Mouse (Mus musculus) embryonic facial prominence, embryonic 13.5 days (tissue): ENCODE results near the gene Procr. TPM values are rescaled to one million over a fixed set of nuclear protein-coding genes. Genes with fewer than 3 reads are reported as not detected.
A peak's percentile ranks its signal among the peaks of the same experiment; 100 is the strongest.
"Not testable (repeated sequence)": the region's sequence is repeated elsewhere in the genome, so short reads cannot be mapped to it uniquely, and the experiment has no call there.

Source experiments
- ATAC-seq: fragments of 200-750 bp; cut with Nextera tagmentation; 2 replicates; pipeline ENCODE4 v1.8.0; 2017; ENCODE audit warnings: low read depth; ENCODE audit not compliant: insufficient number of reproducible peaks, insufficient read depth, low FRiP score, low TSS enrichment
- H3K27ac ChIP-seq: fragments of 300-500 bp; sonication (generic); 2 replicates; pipeline ENCODE4 v1.5.1; 2015; ENCODE audit warnings: moderate library complexity, mild to moderate bottlenecking, inconsistent platforms
- H3K27me3 ChIP-seq: fragments of 300-500 bp; sonication (generic); 2 replicates; pipeline ENCODE4 v1.6.1; 2015; ENCODE audit warnings: mild to moderate bottlenecking, inconsistent platforms
- H3K36me3 ChIP-seq: fragments of 300-500 bp; sonication (generic); 2 replicates; pipeline ENCODE4 v1.6.1; 2015; ENCODE audit warnings: mild to moderate bottlenecking, inconsistent platforms
- H3K4me1 ChIP-seq: fragments of 300-500 bp; sonication (generic); 2 replicates; pipeline ENCODE4 v1.6.1; 2015; ENCODE audit warnings: inconsistent platforms
- H3K4me2 ChIP-seq: fragments of 300-500 bp; sonication (generic); 2 replicates; pipeline ENCODE4 v1.6.1; 2015; ENCODE audit warnings: moderate library complexity, mild to moderate bottlenecking, inconsistent platforms
- H3K4me3 ChIP-seq: fragments of 300-500 bp; sonication (generic); 2 replicates; pipeline ENCODE4 v1.5.1; 2015; ENCODE audit warnings: mild to moderate bottlenecking, inconsistent platforms
- H3K9ac ChIP-seq: fragments of 300-500 bp; sonication (generic); 2 replicates; pipeline ENCODE4 v1.6.1; 2015; ENCODE audit warnings: mild to moderate bottlenecking, inconsistent platforms
- H3K9me3 ChIP-seq: fragments of 300-500 bp; sonication (generic); 2 replicates; pipeline ENCODE4 v1.6.1; 2016; ENCODE audit warnings: inconsistent platforms
- WGBS: fragments of 180-500 bp; shearing (Covaris S2); methylation state at CpG from one replicate; pipeline ENCODE4 v1.1.7; 2015; ENCODE audit warnings: mixed read lengths; 5-methylcytosine and 5-hydroxymethylcytosine counted together
- polyA plus RNA-seq: library from polyadenylated mRNA; unstranded; fragments of >200 nt; fragmentation: Nextera tagmentation; extraction: Ambion mirVana; gene quantifications from 2 replicates; pipeline ENCODE4 v1.2.1, GENCODE M21; 2015

Gene Procr
- polyA plus RNA-seq, 1 experiment from 2014 or later = 4.9 TPM

- Histone ChIP-seq H3K27me3 (no peaks in the 10 kb centered on the region), H3K27ac (no peak overlapping the region), H3K4me2 (peak overlapping the region; percentile 92), H3K4me3 (peak overlapping the region; percentile 91), H3K9ac (peak overlapping the region; percentile 82), H3K9me3 (no peaks in the 10 kb centered on the region), H3K4me1 (peaks cover 9% of the 10 kb centered on the region), H3K36me3 (no peaks in the 10 kb centered on the region)
- no peak for ATAC-seq
- WGBS = 4% methylated on average over 15 of the region's 15 CpGs
These were observed 22.2 kb upstream of the Procr start for GRCm38 (mm10) chr2:155728742-155729141.

- under 1% methylated on average over 33 of the region's 33 CpGs for WGBS
These were observed 21.7 kb upstream of the Procr start, which contains the start of gene Edem2 for GRCm38 (mm10) chr2:155729158-155729645. TSS of gene Edem2 (minus strand) at chr2:155729475.

GRCm38 (mm10) chr2:155735080-155735479, 15.8 kb upstream of the Procr start:
- ATAC-seq = no peak
- no peak overlapping the region for H3K4me2 ChIP-seq
- no peak overlapping the region for H3K27ac ChIP-seq
- H3K36me3 ChIP-seq = no peaks in the 10 kb centered on the region
- H3K9me3 ChIP-seq = no peaks in the 10 kb centered on the region
- no peak overlapping the region for H3K4me3 ChIP-seq
- H3K9ac ChIP-seq = no peak overlapping the region
- H3K4me1 ChIP-seq = no peaks in the 10 kb centered on the region
- 75% methylated on average over 5 of the region's 5 CpGs for WGBS
- no peaks in the 10 kb centered on the region for H3K27me3 ChIP-seq

More at GRCm38 (mm10) chr2:155729158-155729645, 21.7 kb upstream of the Procr start, which contains the start of gene Edem2:
- Histone ChIP-seq H3K27ac (no peak within 1 kb of the TSS), H3K36me3 (no peaks in the 10 kb centered on the region), H3K27me3 (no peaks in the 10 kb centered on the region), H3K9ac (peak within 1 kb of the TSS; percentile 82), H3K4me1 (peaks cover 9% of the 10 kb centered on the region), H3K9me3 (no peaks in the 10 kb centered on the region), H3K4me3 (peak within 1 kb of the TSS; percentile 91), H3K4me2 (peak within 1 kb of the TSS; percentile 92)
- peak; percentile 69 for ATAC-seq

GRCm38 (mm10) chr2:155735766-155736165, 15.2 kb upstream of the Procr start, which contains the start of gene Gm17581:
TSS of gene Gm17581 (minus strand) at chr2:155735866.
- H3K27me3 ChIP-seq, H3K9ac ChIP-seq, H3K4me3 ChIP-seq, H3K9me3 ChIP-seq, ATAC-seq, H3K36me3 ChIP-seq, H3K4me2 ChIP-seq, H3K4me1 ChIP-seq, H3K27ac ChIP-seq: not testable (repeated sequence)
- 85% methylated on average over 5 of the region's 5 CpGs for WGBS

- Histone ChIP-seq H3K9ac (no peak overlapping the region), H3K4me3 (no peak overlapping the region), H3K36me3 (no peaks in the 10 kb centered on the region), H3K4me2 (no peak overlapping the region), H3K27me3 (no peaks in the 10 kb centered on the region), H3K9me3 (no peaks in the 10 kb centered on the region), H3K4me1 (no peaks in the 10 kb centered on the region), H3K27ac (no peak overlapping the region)
- 77% methylated on average over 6 of the region's 6 CpGs for WGBS
- ATAC-seq = no peak
These were observed 14.0 kb upstream of the Procr start for GRCm38 (mm10) chr2:155736936-155737335.

GRCm38 (mm10) chr2:155737803-155738202, 13.1 kb upstream of the Procr start:
- H3K4me3 ChIP-seq = no peak overlapping the region
- no peak overlapping the region for H3K4me2 ChIP-seq
- no peaks in the 10 kb centered on the region for H3K36me3 ChIP-seq
- H3K4me1 ChIP-seq = no peaks in the 10 kb centered on the region
- H3K9me3 ChIP-seq = no peaks in the 10 kb centered on the region
- ATAC-seq = no peak
- WGBS = 76% methylated on average over 9 of the region's 9 CpGs
- H3K27ac ChIP-seq = no peak overlapping the region
- no peak overlapping the region for H3K9ac ChIP-seq
- H3K27me3 ChIP-seq = no peaks in the 10 kb centered on the region

GRCm38 (mm10) chr2:155742211-155742610, 8.7 kb upstream of the Procr start:
- H3K27ac ChIP-seq = no peak overlapping the region
- 80% methylated on average over 11 of the region's 11 CpGs for WGBS
- H3K4me1 ChIP-seq = no peaks in the 10 kb centered on the region
- H3K4me2 ChIP-seq = no peak overlapping the region
- H3K9me3 ChIP-seq = no peaks in the 10 kb centered on the region
- no peak overlapping the region for H3K9ac ChIP-seq
- no peaks in the 10 kb centered on the region for H3K36me3 ChIP-seq
- H3K27me3 ChIP-seq = no peaks in the 10 kb centered on the region; the same call in 1 of the 2 replicates
- H3K4me3 ChIP-seq = no peak overlapping the region
- ATAC-seq = no peak

GRCm38 (mm10) chr2:155742931-155743337, 8.0 kb upstream of the Procr start:
- no peaks in the 10 kb centered on the region; the same call in 1 of the 2 replicates for H3K27me3 ChIP-seq
- no peak overlapping the region for H3K9ac ChIP-seq
- no peak overlapping the region for H3K27ac ChIP-seq
- no peaks in the 10 kb centered on the region for H3K36me3 ChIP-seq
- WGBS = 77% methylated on average over 12 of the region's 12 CpGs
- no peak overlapping the region for H3K4me3 ChIP-seq
- no peaks in the 10 kb centered on the region for H3K4me1 ChIP-seq
- H3K4me2 ChIP-seq = no peak overlapping the region
- no peak for ATAC-seq
- H3K9me3 ChIP-seq = no peaks in the 10 kb centered on the region

GRCm38 (mm10) chr2:155743351-155743750, 7.6 kb upstream of the Procr start:
- Histone ChIP-seq H3K36me3 (no peaks in the 10 kb centered on the region), H3K27ac (no peak overlapping the region), H3K4me3 (no peak overlapping the region), H3K9ac (no peak overlapping the region), H3K4me2 (no peak overlapping the region), H3K9me3 (no peaks in the 10 kb centered on the region), H3K4me1 (no peaks in the 10 kb centered on the region), H3K27me3 (no peaks in the 10 kb centered on the region; the same call in 1 of the 2 replicates)
- ATAC-seq = no peak
- WGBS = 84% methylated on average over 9 of the region's 9 CpGs

- no peak overlapping the region for H3K9ac ChIP-seq
- no peaks in the 10 kb centered on the region for H3K4me1 ChIP-seq
- ATAC-seq = no peak
- no peaks in the 10 kb centered on the region for H3K36me3 ChIP-seq
- no peak overlapping the region for H3K27ac ChIP-seq
- H3K27me3 ChIP-seq = peaks cover 2% of the 10 kb centered on the region; the same call in 1 of the 2 replicates
- no peaks in the 10 kb centered on the region for H3K9me3 ChIP-seq
- 67% methylated on average over 3 of the region's 3 CpGs for WGBS
- H3K4me3 ChIP-seq = no peak overlapping the region
- H3K4me2 ChIP-seq = no peak overlapping the region
These were observed 5.4 kb upstream of the Procr start for GRCm38 (mm10) chr2:155745487-155745886.

- WGBS = 83% methylated on average over 4 of the region's 4 CpGs
- no peak overlapping the region for H3K27ac ChIP-seq
- H3K4me3 ChIP-seq = no peak overlapping the region
- H3K9ac ChIP-seq = no peak overlapping the region
- H3K9me3 ChIP-seq = no peaks in the 10 kb centered on the region
- peaks cover 8% of the 10 kb centered on the region; the same call in 1 of the 2 replicates for H3K27me3 ChIP-seq
- no peak for ATAC-seq
- no peak overlapping the region for H3K4me2 ChIP-seq
- H3K36me3 ChIP-seq = no peaks in the 10 kb centered on the region
- H3K4me1 ChIP-seq = peaks cover 7% of the 10 kb centered on the region; the same call in 1 of the 2 replicates
These were observed 1.5 kb upstream of the Procr start for GRCm38 (mm10) chr2:155749394-155749793.

GRCm38 (mm10) chr2:155755746-155756145, 4.8 kb downstream of the Procr start:
- Histone ChIP-seq H3K4me2 (no peak overlapping the region), H3K27ac (no peak overlapping the region), H3K27me3 (peaks cover 9% of the 10 kb centered on the region; the same call in 1 of the 2 replicates), H3K4me1 (peaks cover 7% of the 10 kb centered on the region; the same call in 1 of the 2 replicates), H3K4me3 (no peak overlapping the region), H3K9ac (no peak overlapping the region), H3K36me3 (no peaks in the 10 kb centered on the region), H3K9me3 (no peaks in the 10 kb centered on the region)
- WGBS = 3% methylated on average over 1 of the region's 1 CpGs
- ATAC-seq = no peak
